Mouse (Mus musculus) C2C12 (cell line): ENCODE data around the gene Ccdc61.

ENCODE experiments used
- CEBPB ChIP-seq: IDR thresholded peaks from one replicate; pipeline ENCODE4 v1.6.1; 2011; ENCODE audit warnings: low read depth, mild to moderate bottlenecking, control low read depth, moderate library complexity
- CTCF ChIP-seq: IDR thresholded peaks from one replicate; pipeline ENCODE4 v1.5.1; 2011; ENCODE audit not compliant: control insufficient read depth, insufficient read depth, insufficient read length
- FOSL1 ChIP-seq: IDR thresholded peaks from one replicate; pipeline ENCODE4 v1.8.0; 2011; ENCODE audit warnings: mild to moderate bottlenecking, low read length; ENCODE audit not compliant: poor library complexity, insufficient read depth, severe bottlenecking
- MAX ChIP-seq: IDR thresholded peaks from one replicate; pipeline ENCODE4 v1.6.1; 2011; ENCODE audit warnings: mild to moderate bottlenecking, control low read depth
- MYOD1 ChIP-seq: IDR thresholded peaks from one replicate; pipeline ENCODE4 v1.6.1; 2011; ENCODE audit warnings: low read depth; ENCODE audit not compliant: control insufficient read depth, insufficient read length
- MYOG ChIP-seq: IDR thresholded peaks from one replicate; pipeline ENCODE4 v1.6.1; 2011; ENCODE audit not compliant: control insufficient read depth, insufficient read length; ENCODE audit errors: extremely low read depth
- USF1 ChIP-seq: IDR thresholded peaks from one replicate; pipeline ENCODE4 v1.6.1; 2011; ENCODE audit warnings: low read depth, mild to moderate bottlenecking, control low read depth, moderate library complexity

GRCm38 (mm10) chr7:18948151-18948550, 37.9 kb upstream of the Ccdc61 start:
- TF ChIP-seq USF1 (no peak), CTCF (no peak), CEBPB (no peak), FOSL1 (no peak), MAX (no peak), MYOD1 (no peak), MYOG (no peak)
